Mouse (Mus musculus) heart, embryonic 15.5 days (tissue): Measurements from ENCODE around the gene Dmbx1. TPM values are rescaled to one million over a fixed set of nuclear protein-coding genes. Genes with fewer than 3 reads are reported as not detected.
A peak's percentile ranks its signal among the peaks of the same experiment; 100 is the strongest.

ENCODE experiments used
- ATAC-seq: fragments of 200-750 bp; cut with Nextera tagmentation; replicated peaks from 2 replicates; pipeline ENCODE4 v1.8.0; 2017; ENCODE audit warnings: low read depth, moderate TSS enrichment; ENCODE audit not compliant: insufficient number of reproducible peaks, insufficient read depth, low FRiP score
- H3K27ac ChIP-seq: fragments of 300-500 bp; sonication (generic); 2 replicates; pipeline ENCODE4 v1.5.1; 2015; ENCODE audit warnings: mild to moderate bottlenecking, inconsistent platforms
- H3K27me3 ChIP-seq: fragments of 300-500 bp; sonication (generic); 2 replicates; pipeline ENCODE4 v1.6.1; 2015; ENCODE audit warnings: inconsistent platforms
- H3K36me3 ChIP-seq: fragments of 300-500 bp; sonication (generic); 2 replicates; pipeline ENCODE4 v1.6.1; 2015; ENCODE audit warnings: mild to moderate bottlenecking, inconsistent platforms
- H3K4me1 ChIP-seq: fragments of 300-500 bp; sonication (generic); replicated peaks from 2 replicates; pipeline ENCODE4 v1.6.1; 2015; ENCODE audit warnings: inconsistent platforms
- H3K4me2 ChIP-seq: fragments of 300-500 bp; sonication (generic); 2 replicates; pipeline ENCODE4 v1.6.1; 2015; ENCODE audit warnings: inconsistent platforms, mild to moderate bottlenecking, moderate library complexity
- H3K4me3 ChIP-seq: fragments of 300-500 bp; sonication (generic); 2 replicates; pipeline ENCODE4 v1.5.1; 2015; ENCODE audit warnings: mild to moderate bottlenecking, inconsistent platforms
- H3K9ac ChIP-seq: fragments of 300-500 bp; sonication (generic); 2 replicates; pipeline ENCODE4 v1.6.1; 2015; ENCODE audit warnings: mild to moderate bottlenecking, inconsistent platforms
- H3K9me3 ChIP-seq: fragments of 300-500 bp; sonication (generic); replicated peaks from 2 replicates; pipeline ENCODE4 v1.6.1; 2016; ENCODE audit warnings: inconsistent platforms
- WGBS: fragments of 180-500 bp; shearing (Covaris S2); methylation state at CpG from one replicate; pipeline ENCODE4 v1.1.7; 2015; ENCODE audit warnings: mixed read lengths; 5-methylcytosine and 5-hydroxymethylcytosine counted together
- polyA plus RNA-seq: library from polyadenylated mRNA; unstranded; fragments of >200 nt; fragmentation: Nextera tagmentation; extraction: Ambion mirVana; gene quantifications from 2 replicates; pipeline ENCODE4 v1.2.1, GENCODE M21; 2015

The Dmbx1 gene
- polyA plus RNA-seq, 1 experiment from 2014 or later, result 0.03 TPM

- 64% methylated on average over 6 of the region's 6 CpGs for WGBS
These were observed 55.7 kb downstream of the Dmbx1 start, which contains the start of gene Kncn for GRCm38 (mm10) chr4:115884022-115884421. Kncn (plus strand) TSS chr4:115884400.

GRCm38 (mm10) chr4:115882195-115882594 is 57.5 kb downstream of the Dmbx1 start:
- Histone ChIP-seq H3K27me3 (0 out of 2 replicates have a peak, but pooled peaks cover 8% of the 10 kb centered on the region), H3K27ac (no peak overlapping the region), H3K9ac (no peak overlapping the region), H3K4me2 (no peak overlapping the region), H3K36me3 (no peaks in the 10 kb centered on the region), H3K4me3 (no peak overlapping the region), H3K4me1 (peaks cover 10% of the 10 kb centered on the region; the same call in 1 of the 2 replicates), H3K9me3 (no peaks in the 10 kb centered on the region)
- ATAC-seq, result no peak
- 44% methylated on average over 4 of the region's 4 CpGs for WGBS

More at GRCm38 (mm10) chr4:115884022-115884421, 55.7 kb downstream of the Dmbx1 start, which contains the start of gene Kncn:
- H3K4me3 ChIP-seq, result no peak within 1 kb of the TSS
- no peaks in the 10 kb centered on the region for H3K4me1 ChIP-seq
- H3K36me3 ChIP-seq, result no peaks in the 10 kb centered on the region
- no peak within 1 kb of the TSS for H3K27ac ChIP-seq
- no peaks in the 10 kb centered on the region for H3K9me3 ChIP-seq
- no peak within 1 kb of the TSS for H3K9ac ChIP-seq
- no peak for ATAC-seq
- no peak within 1 kb of the TSS for H3K4me2 ChIP-seq
- H3K27me3 ChIP-seq, result peaks cover 16% of the 10 kb centered on the region

- H3K4me1 ChIP-seq, result peaks cover 10% of the 10 kb centered on the region; the same call in 1 of the 2 replicates
- 0 out of 2 replicates have a peak, but pooled peaks cover 4% of the 10 kb centered on the region for H3K27me3 ChIP-seq
- H3K4me2 ChIP-seq, result no peak overlapping the region
- H3K36me3 ChIP-seq, result no peaks in the 10 kb centered on the region; the same call in 1 of the 2 replicates
- H3K9ac ChIP-seq, result no peak overlapping the region
- 35% methylated on average over 1 of the region's 1 CpGs for WGBS
- H3K27ac ChIP-seq, result no peak overlapping the region
- no peak overlapping the region for H3K4me3 ChIP-seq
- no peak for ATAC-seq
- H3K9me3 ChIP-seq, result no peaks in the 10 kb centered on the region
These were observed 58.5 kb downstream of the Dmbx1 start for GRCm38 (mm10) chr4:115881183-115881582.

GRCm38 (mm10) chr4:115878828-115879227 is 60.9 kb downstream of the Dmbx1 start:
- 46% methylated on average over 9 of the region's 9 CpGs for WGBS
- Histone ChIP-seq H3K9ac (no peak overlapping the region), H3K27ac (no peak overlapping the region), H3K36me3 (peaks cover 10% of the 10 kb centered on the region; the same call in 1 of the 2 replicates), H3K4me1 (peaks cover 10% of the 10 kb centered on the region; the same call in 1 of the 2 replicates), H3K4me3 (no peak overlapping the region), H3K9me3 (no peaks in the 10 kb centered on the region), H3K4me2 (peak overlapping the region; percentile 42; the same call in 1 of the 2 replicates), H3K27me3 (no peaks in the 10 kb centered on the region)
- ATAC-seq, result no peak

- no peak overlapping the region for H3K4me3 ChIP-seq
- 20% methylated on average over 11 of the region's 11 CpGs for WGBS
- H3K9me3 ChIP-seq, result no peaks in the 10 kb centered on the region
- peaks cover 16% of the 10 kb centered on the region for H3K36me3 ChIP-seq
- H3K9ac ChIP-seq, result no peak overlapping the region
- peaks cover 10% of the 10 kb centered on the region; the same call in 1 of the 2 replicates for H3K4me1 ChIP-seq
- 0 out of 2 replicates have a peak, but pooled peaks have one; percentile 47 for ATAC-seq
- H3K4me2 ChIP-seq, result peak overlapping the region; percentile 42
- H3K27me3 ChIP-seq, result no peaks in the 10 kb centered on the region
- H3K27ac ChIP-seq, result no peak overlapping the region
These were observed 61.5 kb downstream of the Dmbx1 start for GRCm38 (mm10) chr4:115878216-115878678.

GRCm38 (mm10) chr4:115873231-115873630 is 66.5 kb downstream of the Dmbx1 start:
- H3K4me2 ChIP-seq, result no peak overlapping the region
- WGBS, result 88% methylated on average over 3 of the region's 3 CpGs
- H3K27ac ChIP-seq, result no peak overlapping the region
- H3K27me3 ChIP-seq, result no peaks in the 10 kb centered on the region
- H3K9ac ChIP-seq, result no peak overlapping the region
- peaks cover 5% of the 10 kb centered on the region; the same call in 1 of the 2 replicates for H3K4me1 ChIP-seq
- ATAC-seq, result no peak
- peaks cover 25% of the 10 kb centered on the region for H3K36me3 ChIP-seq
- no peak overlapping the region for H3K4me3 ChIP-seq
- H3K9me3 ChIP-seq, result no peaks in the 10 kb centered on the region

GRCm38 (mm10) chr4:115869512-115870210 is 70.1 kb downstream of the Dmbx1 start:
- 47% methylated on average over 16 of the region's 16 CpGs for WGBS
- H3K36me3 ChIP-seq, result peaks cover 30% of the 10 kb centered on the region

More at GRCm38 (mm10) chr4:115869512-115870210, 70.1 kb downstream of the Dmbx1 start:
- H3K9ac ChIP-seq, result no peak overlapping the region
- no peak overlapping the region for H3K27ac ChIP-seq
- no peaks in the 10 kb centered on the region for H3K9me3 ChIP-seq
- no peaks in the 10 kb centered on the region for H3K4me1 ChIP-seq
- H3K4me2 ChIP-seq, result no peak overlapping the region
- H3K27me3 ChIP-seq, result no peaks in the 10 kb centered on the region
- no peak overlapping the region for H3K4me3 ChIP-seq
- no peak for ATAC-seq

Other genes starting within 250 kb of the Dmbx1 start
- gene Efcab14, start 202.2 kb downstream of the Dmbx1 start, polyA plus RNA-seq, result 21.2 and 27.3 TPM in 2 replicates
- gene Tex38, start 158.9 kb downstream of the Dmbx1 start, polyA plus RNA-seq, result 0.48 TPM in 1 of 2 replicates, not detected in the other
- 64.7 and 69.3 TPM in 2 replicates for gene Atpaf1, start 155.1 kb downstream of the Dmbx1 start, polyA plus RNA-seq
- gene Mob3c, start 111.8 kb downstream of the Dmbx1 start, polyA plus RNA-seq, result 8.1 and 11.0 TPM in 2 replicates
- gene Mknk1, start 100.7 kb downstream of the Dmbx1 start, polyA plus RNA-seq, result 17.3 and 26.9 TPM in 2 replicates
- gene Kncn, start 55.5 kb downstream of the Dmbx1 start, polyA plus RNA-seq, result not detected in 2 replicates
- gene 6430628N08Rik, start 49.3 kb downstream of the Dmbx1 start, polyA plus RNA-seq, result not detected in 2 replicates
- gene Faah, start 78.0 kb upstream of the Dmbx1 start, polyA plus RNA-seq, result 1.1 and 2.1 TPM in 2 replicates
- 26.3 and 27.2 TPM in 2 replicates for gene Nsun4, start 114.0 kb upstream of the Dmbx1 start, polyA plus RNA-seq
- gene Uqcrh, start 135.1 kb upstream of the Dmbx1 start, polyA plus RNA-seq, result 997 and 1,210 TPM in 2 replicates
- gene Lrrc41, start 135.3 kb upstream of the Dmbx1 start, polyA plus RNA-seq, result 44.1 and 56.7 TPM in 2 replicates
- 15.5 and 17.9 TPM in 2 replicates for gene Rad54l, start 183.8 kb upstream of the Dmbx1 start, polyA plus RNA-seq
- gene Pomgnt1, start 183.9 kb upstream of the Dmbx1 start, polyA plus RNA-seq, result 54.6 and 62.0 TPM in 2 replicates
- gene Lurap1, start 211.4 kb upstream of the Dmbx1 start, polyA plus RNA-seq, result 2.0 and 2.2 TPM in 2 replicates
- 0.94 and 2.3 TPM in 2 replicates for gene Tspan1, start 227.7 kb upstream of the Dmbx1 start, polyA plus RNA-seq
- not detected in 2 replicates for gene 1700042G07Rik, start 233.4 kb upstream of the Dmbx1 start, polyA plus RNA-seq
- not detected in 2 replicates for gene Gm49337, start 233.5 kb upstream of the Dmbx1 start, polyA plus RNA-seq